Comparison of ENCODE assay signal across 12 mouse cellular contexts in genomic region chr19:17600347-17600746, GRCm38 (mm10).
"Had no signal": no experiment of that assay in that cellular context is flagged by ENCODE, and none has a peak within 500 bp of the region (broad histone marks: within the 10 kb centered on the region; RNA-seq: fewer than 3 reads in every experiment).

No protein-coding gene starts in this region.

- H3K9me3 ChIP-seq: limb, embryonic 10.5 days; liver, embryonic 15.5 days had no signal

- H3K27me3 ChIP-seq: liver, embryonic 15.5 days had no signal

- ATAC-seq: lung, postnatal 0 days had no signal

- H3K4me1 ChIP-seq: limb, embryonic 10.5 days; liver, embryonic 15.5 days had no signal

- H3K4me3 ChIP-seq: left cerebral cortex, adult 2 months; limb, embryonic 10.5 days; liver, embryonic 15.5 days had no signal

- H3K27ac ChIP-seq: left cerebral cortex, adult 2 months; limb, embryonic 10.5 days; liver, embryonic 15.5 days had no signal

- H3K36me3 ChIP-seq: limb, embryonic 10.5 days; liver, embryonic 15.5 days had no signal

- H3K4me2 ChIP-seq: liver, embryonic 11.5 days; liver, embryonic 15.5 days had no signal

- H3K9ac ChIP-seq: liver, embryonic 15.5 days had no signal

- DNase-seq: kidney, postnatal 10 days; kidney, postnatal 4 days; lung, adult 2 months; lung, postnatal 36 days; right cerebral cortex, adult 18-20 months; right cerebral cortex, postnatal 25 days; thymus, postnatal 4 days had no signal
